Mouse (Mus musculus): ENCODE measurements around the gene Marc1.

- no peak for TF ChIP-seq CTCF (IDR thresholded peaks at IDR 0.05; ENCODE audit: control insufficient read depth, insufficient read depth, insufficient replicate concordance, low read depth, low read length)
- TF ChIP-seq POLR2A (IDR thresholded peaks at IDR 0.05; ENCODE audit: control insufficient read depth, low read depth, low read length), result no peak
Observed at GRCm38 (mm10) chr1:184775289-184775688, 35.8 kb downstream of the Marc1 start.

All from testis, adult 2 months (tissue).